Mouse (Mus musculus): ENCODE results near the gene Gm4871.

DNA sequence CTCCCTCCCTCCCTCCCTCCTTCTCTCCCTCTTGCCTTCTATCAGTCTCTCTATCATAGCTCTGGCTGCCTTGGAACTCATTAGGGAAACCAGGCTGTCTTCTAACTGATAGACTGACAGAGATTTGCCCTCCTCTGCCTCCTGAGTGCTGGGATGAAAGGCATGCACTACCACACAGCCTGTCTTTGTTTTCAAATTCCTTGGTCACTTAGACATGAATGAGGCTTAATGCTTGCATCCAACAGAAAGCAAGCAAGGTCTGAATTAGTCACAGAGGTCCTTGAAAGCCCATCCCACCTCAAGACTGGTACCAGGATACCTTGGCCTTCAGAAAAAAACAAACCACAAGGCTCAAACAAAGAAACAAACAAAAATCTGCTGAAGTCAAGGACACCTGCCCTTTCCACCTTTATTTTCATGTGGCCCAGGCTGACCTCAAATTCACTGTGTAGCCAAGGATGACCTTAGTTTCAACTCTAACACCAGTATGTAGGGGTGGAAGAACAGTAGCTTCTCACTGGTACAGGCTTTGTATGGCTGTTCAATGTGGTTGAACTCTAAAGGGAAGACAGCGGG, 32.3 kb upstream of the Gm4871 start:
- TF ChIP-seq EP300 (IDR thresholded peaks at IDR 0.05; ENCODE audit: low read depth) (no peak), CTCF (IDR thresholded peaks at IDR 0.05; ENCODE audit: low read depth) (no peak)

Data from liver, embryonic 14.5 days (tissue).